ENCODE assay signal across 7 mouse cellular contexts in the genomic region with DNA sequence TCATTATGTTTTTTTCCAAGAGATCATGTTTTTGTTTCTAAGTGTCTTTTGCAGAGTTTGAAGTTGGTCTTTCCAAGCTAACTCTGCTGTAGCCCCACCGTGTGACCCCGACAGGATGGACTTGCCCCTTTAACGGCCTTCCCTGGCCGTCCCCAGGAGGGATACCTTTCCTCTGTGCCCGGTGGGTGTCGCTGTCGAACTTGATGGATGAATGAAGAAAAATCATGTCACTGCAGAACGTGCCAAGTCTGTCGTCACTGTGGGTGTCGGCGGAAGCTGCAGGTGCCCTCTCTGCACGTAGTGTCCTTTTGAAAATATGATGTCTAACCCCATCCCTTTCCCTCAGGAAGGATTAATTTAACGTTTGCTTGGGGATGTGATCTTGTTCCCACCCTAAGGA.
DNase-seq lines count a peak whose midpoint lies in the region; TF ChIP-seq lines count a peak whose summit lies in the region.

No protein-coding gene starts in this region.

- H3K27me3 ChIP-seq in thymus, adult 2 months (ENCODE audit: control insufficient read depth, insufficient read depth, low read length) = no peaks in the 10 kb centered on the region

- no peaks in the 10 kb centered on the region for H3K36me3 ChIP-seq in thymus, adult 2 months (ENCODE audit: control insufficient read depth, insufficient read depth, low read length)

- no peak for TF ChIP-seq POLR2A in thymus, adult 2 months (IDR thresholded peaks at IDR 0.05; ENCODE audit: control insufficient read depth, extremely low read depth, insufficient read depth, low read length, poor library complexity)

- no peak overlapping the region for H3K27ac ChIP-seq in thymus, adult 2 months (ENCODE audit: control insufficient read depth, insufficient read depth, low read length)

- peaks cover 8% of the 10 kb centered on the region; the same call in 1 of the 2 replicates for H3K4me1 ChIP-seq in thymus, adult 2 months (replicated peaks; ENCODE audit: control insufficient read depth, insufficient read depth, low read length)

- WGBS in thymus, adult 2 months = 49% methylated on average over 13 of the region's 13 CpGs

- H3K4me3 ChIP-seq in thymus, adult 2 months (ENCODE audit: control insufficient read depth, insufficient read depth, low read length) = no peak overlapping the region

- peak; percentile 51; the same call in 1 of the 2 replicates for TF ChIP-seq CTCF in thymus, adult 2 months (IDR thresholded peaks at IDR 0.05; ENCODE audit: borderline replicate concordance, control insufficient read depth, extremely low read depth, insufficient read depth, low read length, poor library complexity)

- DNase-seq in spleen, adult 18-20 months = peak; percentile 32 to 50
- no peak for DNase-seq in spleen, adult 12 weeks (ENCODE audit: low spot score)
- peak; percentile 64 for DNase-seq in adrenal gland, adult 8-10 months
- DNase-seq in frontal cortex, postnatal 14 days (ENCODE audit: low spot score in 2 of 2) = peak; percentile 47 to 53
- DNase-seq in kidney, postnatal 36 days = peak; percentile 81 to 89
- DNase-seq in lung, postnatal 36 days = peak; percentile 89
- peak; percentile 72 for DNase-seq in thymus, adult 2 months
